Mouse (Mus musculus): Measurements from ENCODE around the gene Gm28043.

The Gm28043 gene

DNA sequence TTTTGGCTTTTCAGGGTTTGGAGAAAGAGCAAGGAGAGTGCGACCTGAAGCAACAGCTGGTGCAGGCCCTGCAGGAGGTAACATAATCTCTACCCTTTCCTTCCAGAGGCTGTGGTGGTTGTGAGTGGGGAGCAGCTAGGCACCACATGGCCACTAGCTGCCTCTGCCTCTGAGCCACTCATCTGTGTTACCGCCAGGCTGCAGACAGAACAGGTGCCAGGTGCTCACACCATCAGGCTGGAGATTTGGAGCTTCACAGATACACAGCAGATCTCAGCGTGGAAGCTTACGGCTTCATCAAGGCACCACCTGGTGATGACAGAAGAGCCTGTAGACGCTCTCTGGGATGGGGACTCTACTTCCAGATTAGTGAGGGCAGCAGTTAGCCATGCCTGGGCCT, 14.3 kb downstream of the Gm28043 start:
- DNase-seq, result no peak

DNA sequence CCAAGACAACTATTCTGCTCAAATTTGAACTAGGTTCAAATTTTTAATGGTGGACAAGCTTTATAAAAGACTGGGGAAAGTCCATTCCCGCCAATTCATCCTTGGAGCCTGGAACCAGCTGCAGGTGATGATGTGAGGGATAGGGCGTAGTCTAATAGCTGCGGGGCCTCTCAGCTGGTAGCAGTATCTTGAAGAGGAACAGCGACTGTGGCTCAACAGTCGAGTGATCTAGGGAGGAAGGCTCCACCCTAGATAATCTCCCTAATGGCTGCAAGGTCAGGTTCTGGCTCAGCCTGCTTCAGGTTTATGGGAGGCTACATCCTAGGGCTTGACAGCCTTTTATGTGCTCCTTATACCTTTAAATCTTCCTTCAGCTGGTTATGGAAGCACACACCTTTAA, 14.9 kb downstream of the Gm28043 start:
- DNase-seq, result no peak

DNA sequence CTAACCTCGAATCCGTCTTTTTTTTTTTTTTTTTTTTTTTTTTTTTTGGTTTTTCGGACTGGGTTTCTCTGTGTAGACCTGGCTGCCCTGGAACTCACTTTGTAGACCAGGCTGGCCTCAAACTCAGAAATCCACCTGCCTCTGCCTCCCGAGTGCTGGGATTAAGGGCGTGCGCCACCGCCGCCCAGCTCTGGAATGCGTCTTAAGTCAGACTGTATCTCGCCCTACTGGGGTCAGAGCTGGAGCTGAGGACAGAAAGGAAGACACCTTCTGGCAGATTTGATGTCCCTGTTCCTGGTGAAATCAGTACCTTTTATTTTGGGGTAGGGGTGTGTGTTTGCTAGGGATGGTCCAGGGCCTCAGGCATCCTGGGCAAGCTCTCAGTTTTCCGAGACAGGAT, 17.6 kb downstream of the Gm28043 start:
- DNase-seq, result no peak

- no peak for DNase-seq
Measured at GRCm38 (mm10) chr17:29635492-29635891, 20.8 kb downstream of the Gm28043 start.

GRCm38 (mm10) chr17:29636118-29636517, 21.4 kb downstream of the Gm28043 start:
- DNase-seq, result no peak

GRCm38 (mm10) chr17:29637377-29637776, 22.7 kb downstream of the Gm28043 start:
- DNase-seq, result peak; percentile 91

GRCm38 (mm10) chr17:29637895-29638294, 23.2 kb downstream of the Gm28043 start:
- DNase-seq, result peak; percentile 93

DNA sequence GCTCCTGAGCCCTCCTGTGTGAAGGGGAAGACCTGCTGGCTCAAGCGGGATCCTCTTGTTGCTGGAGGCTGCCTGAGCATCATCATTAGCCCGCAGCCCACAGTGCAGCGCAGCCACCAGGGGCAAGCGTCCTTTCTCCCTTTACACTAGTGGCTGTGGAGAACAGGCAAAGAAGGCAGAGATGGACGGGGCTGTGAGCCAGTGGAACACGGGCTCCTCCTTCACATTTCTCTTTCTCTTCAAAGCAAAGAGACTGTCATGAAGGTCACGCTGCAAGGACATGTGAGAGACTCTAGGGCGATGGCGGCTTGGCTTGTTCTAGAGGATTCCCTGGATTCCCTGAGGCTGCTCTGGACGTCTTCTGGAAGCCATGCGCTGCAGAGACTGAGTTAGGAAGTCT, 26.3 kb downstream of the Gm28043 start:
- no peak for DNase-seq

- no peak for DNase-seq
Measured at GRCm38 (mm10) chr17:29642219-29642618, 27.5 kb downstream of the Gm28043 start.

DNA sequence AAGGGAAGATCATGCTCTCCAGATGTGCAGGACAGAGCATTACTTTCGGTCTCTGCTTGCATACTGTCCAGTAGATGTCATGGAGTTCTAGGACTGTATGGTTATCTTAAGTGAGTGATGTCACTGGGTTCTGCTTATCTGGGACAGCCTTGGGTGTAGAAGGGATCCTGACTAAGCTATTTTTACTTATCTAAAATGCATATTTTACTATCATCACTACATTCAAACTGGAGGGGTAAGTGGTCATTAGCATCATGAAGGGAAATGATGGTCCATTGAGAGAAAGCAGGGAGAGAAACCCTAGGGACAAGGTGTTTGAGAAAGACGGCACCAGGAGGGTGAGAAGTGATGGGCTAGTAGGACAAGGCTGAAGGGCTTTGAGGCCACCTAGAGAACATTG, 43.6 kb downstream of the Gm28043 start:
- DNase-seq, result no peak

GRCm38 (mm10) chr17:29660076-29660761, 45.5 kb downstream of the Gm28043 start, which contains the start of gene Cmtr1:
Cmtr1 (plus strand) TSS chr17:29660595.
- peak; percentile 100 for DNase-seq

GRCm38 (mm10) chr17:29660762-29661391, 46.2 kb downstream of the Gm28043 start:
- no peak for DNase-seq

- DNase-seq, result no peak
Measured at GRCm38 (mm10) chr17:29662145-29662544, 47.5 kb downstream of the Gm28043 start.

DNA sequence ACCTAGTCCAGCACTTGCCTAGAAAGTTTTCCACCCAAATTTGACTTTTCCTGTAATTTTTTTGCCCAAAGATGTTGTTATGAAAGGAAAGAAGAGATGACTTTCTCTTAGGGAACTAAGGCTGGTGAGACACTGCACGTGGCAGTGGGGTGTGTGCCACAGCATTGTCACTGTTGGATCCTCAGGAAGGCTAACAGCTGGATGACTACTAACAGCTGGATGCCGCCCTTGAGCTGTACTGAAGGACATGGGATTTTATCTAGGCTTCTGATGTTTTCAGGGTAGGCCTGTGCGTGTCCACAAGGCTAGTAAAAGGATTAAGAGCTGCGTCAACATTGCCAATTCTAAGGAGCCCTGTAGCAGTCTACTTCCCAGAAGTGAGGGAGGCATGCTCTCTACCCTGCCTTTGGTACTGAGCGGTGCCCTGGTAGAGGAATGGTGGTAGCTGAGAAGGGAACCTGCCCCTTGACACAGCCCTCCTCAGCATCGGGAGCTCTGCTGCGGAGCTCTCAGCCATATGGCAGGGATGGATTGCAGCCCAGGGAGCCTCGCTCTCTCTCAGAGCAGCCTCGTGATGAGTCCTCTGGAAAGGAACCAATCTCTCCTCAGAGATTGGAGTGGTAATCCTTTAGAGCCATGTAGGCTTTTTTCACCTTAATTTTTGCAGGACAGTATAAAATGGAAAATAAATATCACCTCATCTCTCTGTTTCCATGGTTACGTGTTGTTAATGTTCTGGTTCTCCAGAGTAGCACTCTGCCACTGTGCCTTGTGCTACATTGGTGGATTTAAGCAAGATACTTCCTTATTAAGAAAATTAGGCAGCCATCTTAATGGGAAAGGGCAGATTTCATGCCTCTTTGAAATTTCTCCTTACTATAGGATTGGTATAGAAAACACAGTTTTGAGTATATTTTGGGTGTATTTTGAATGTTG, 53.6 kb downstream of the Gm28043 start:
- no peak for DNase-seq

DNA sequence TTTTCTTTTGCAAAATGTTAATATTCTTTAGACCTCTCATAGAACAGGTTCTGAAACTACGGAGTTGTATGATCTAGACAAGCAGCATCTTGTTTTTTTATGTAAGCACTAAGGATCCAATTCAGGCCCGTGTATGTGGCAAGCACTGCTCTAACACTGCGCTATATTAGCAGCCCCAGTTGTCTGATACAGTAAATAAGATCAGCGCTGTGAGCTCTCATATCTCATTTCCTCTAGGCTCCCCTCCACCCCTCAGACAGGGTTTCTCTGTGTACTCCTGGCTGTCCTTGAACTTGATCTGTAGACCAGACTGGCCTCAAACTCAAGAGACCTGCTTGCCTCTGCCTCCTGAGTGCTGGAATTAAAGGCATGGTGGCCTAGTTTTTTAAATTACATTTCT, 54.4 kb downstream of the Gm28043 start:
- no peak for DNase-seq

DNA sequence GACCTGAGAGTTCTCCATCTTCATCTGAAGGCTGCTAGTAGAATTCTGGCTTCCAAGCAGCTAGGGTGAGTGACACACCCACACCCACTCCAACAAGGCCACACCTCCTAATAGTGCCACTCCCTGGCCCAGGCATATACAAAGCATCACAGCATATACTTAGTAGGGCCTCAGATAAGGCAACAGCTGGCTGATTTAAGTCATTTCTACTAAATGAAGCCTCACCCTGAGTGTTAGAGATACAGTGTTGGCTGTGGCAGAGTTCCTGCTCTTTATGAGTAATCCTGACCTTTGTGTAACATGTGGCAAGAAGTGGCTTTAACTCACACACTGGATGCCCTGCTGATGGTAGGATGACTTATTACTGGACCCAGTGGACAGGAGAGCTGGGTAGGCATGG, 55.3 kb downstream of the Gm28043 start:
- DNase-seq, result no peak

- DNase-seq, result no peak
Measured at GRCm38 (mm10) chr17:29671021-29671420, 56.3 kb downstream of the Gm28043 start.

- DNase-seq, result no peak
Measured at GRCm38 (mm10) chr17:29673325-29673724, 58.6 kb downstream of the Gm28043 start.

GRCm38 (mm10) chr17:29678526-29678925, 63.9 kb downstream of the Gm28043 start:
- DNase-seq, result no peak

DNA sequence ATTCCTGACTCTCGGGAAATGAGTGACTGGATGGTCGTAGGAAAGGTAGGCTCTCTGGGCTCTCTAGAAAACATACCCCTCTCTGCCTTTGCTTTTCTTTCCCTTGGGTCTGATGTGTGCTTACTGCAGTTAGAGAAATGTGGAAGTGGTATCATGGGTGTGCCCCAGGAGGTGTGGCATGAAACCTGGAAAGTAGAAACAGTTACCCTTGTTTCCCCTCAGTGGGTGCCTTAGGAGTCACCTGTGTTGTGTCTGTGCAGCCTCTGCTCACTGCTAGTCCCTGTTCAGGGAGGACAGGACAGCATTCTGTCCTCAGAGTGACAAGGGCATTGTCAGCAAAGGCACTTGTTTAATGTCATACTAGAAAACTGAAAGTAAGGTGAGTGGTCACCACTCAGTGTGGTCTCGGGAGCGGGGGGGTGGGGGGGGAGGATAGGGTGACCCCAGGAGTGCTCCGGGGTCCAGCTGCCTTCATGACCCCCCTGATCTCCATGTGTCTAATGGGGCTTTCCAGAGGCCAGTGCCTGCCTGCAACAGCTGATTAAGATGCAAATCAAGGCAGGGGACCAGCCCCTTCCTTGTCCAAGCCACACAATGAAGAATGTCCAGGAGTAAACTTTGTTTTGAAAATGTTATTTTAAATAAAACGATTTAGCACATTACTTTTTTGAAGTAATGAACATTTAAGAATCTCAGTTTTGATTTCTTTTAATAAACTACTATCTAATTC, 64.5 kb downstream of the Gm28043 start:
- DNase-seq, result no peak

DNA sequence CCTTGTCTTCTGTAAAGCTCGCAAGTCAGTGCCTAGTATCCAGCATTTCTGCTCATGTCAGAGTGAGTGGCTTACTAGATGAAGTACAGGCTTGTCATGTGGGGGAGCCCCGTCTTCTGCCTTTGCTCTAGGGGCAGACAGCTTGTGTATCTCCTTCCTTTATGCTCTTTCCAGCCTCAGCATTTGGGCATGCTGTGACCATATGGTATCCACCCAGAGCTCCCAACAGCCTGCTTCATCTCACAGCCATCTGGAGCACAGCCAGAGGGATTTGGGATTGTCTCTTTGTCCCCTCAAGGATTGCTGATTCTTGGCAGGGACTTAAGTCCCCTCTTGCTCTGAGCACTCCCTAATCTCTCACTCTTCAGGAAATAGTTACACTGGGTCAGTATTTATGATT, 65.5 kb downstream of the Gm28043 start:
- no peak for DNase-seq

- no peak for DNase-seq
Measured at GRCm38 (mm10) chr17:29680921-29681320, 66.2 kb downstream of the Gm28043 start.

DNA sequence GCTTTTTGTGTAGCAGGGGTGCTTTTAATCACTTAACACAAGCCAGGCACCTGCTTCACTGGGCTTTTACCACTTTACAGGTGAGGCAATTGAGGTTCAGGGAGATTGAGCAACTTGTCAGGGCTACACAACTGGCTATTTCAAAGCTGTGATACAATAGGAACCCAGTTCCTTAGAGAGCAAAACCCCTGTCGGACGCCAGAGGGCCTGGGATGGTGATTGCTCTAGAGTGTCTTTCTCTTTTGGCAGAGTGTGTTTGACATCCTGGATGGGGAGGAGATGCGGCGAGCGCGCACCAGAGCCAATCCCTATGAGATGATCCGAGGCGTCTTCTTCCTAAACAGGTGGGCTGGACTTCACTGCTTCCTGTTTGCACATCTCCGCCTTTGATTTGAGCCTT, 67.0 kb downstream of the Gm28043 start:
- DNase-seq, result no peak
